Mouse (Mus musculus) liver, adult 2 months (tissue): Measurements from ENCODE around the gene Sdha.

ENCODE experiments used
- CTCF ChIP-seq: fragments of 200-500 bp; IDR thresholded peaks from 2 replicates; pipeline ENCODE4 v1.5.1; 2011; ENCODE audit warnings: low read depth, low read length, control low read depth
- POLR2A ChIP-seq: fragments of 200-500 bp; IDR thresholded peaks from 2 replicates; pipeline ENCODE4 v1.6.1; 2011; ENCODE audit warnings: low read length, control low read depth; ENCODE audit not compliant: insufficient read depth; ENCODE audit errors: extremely low read depth

- TF ChIP-seq POLR2A (no peak), CTCF (no peak)
Measured at GRCm38 (mm10) chr13:74316789-74317169, 33.3 kb downstream of the Sdha start.
